Mouse (Mus musculus) heart, adult 2 months (tissue): ENCODE measurements at regions not wholly inside any gene's neighbourhood (a gene's known extent, or its start where the extent isn't known, plus 50 kb on each side); places are given as distances from the start of the nearest gene placed in this dataset.

Experiments
- DNase-seq, 2 experiments: peaks; one replicate each; pipeline ENCODE4 v3.0.0; 2021
- H3K27ac ChIP-seq: fragments of 200-600 bp; 2 replicates; pipeline ENCODE4 v1.8.1; 2022
- H3K27me3 ChIP-seq: fragments of 200-500 bp; 2 replicates; pipeline ENCODE4 v1.6.1; 2012; ENCODE audit warnings: mild to moderate bottlenecking, low read length, inconsistent platforms, mixed read lengths; ENCODE audit not compliant: control insufficient read depth, insufficient read depth
- H3K36me3 ChIP-seq: fragments of 200-500 bp; 2 replicates; pipeline ENCODE4 v1.6.1; 2012; ENCODE audit warnings: low read length, inconsistent platforms; ENCODE audit not compliant: control insufficient read depth, insufficient read depth
- H3K4me1 ChIP-seq: fragments of 200-500 bp; 2 replicates; pipeline ENCODE4 v1.6.1; 2011; ENCODE audit warnings: low read length; ENCODE audit not compliant: control insufficient read depth, insufficient read depth
- H3K4me3 ChIP-seq: fragments of 200-600 bp; 2 replicates; pipeline ENCODE4 v1.8.1; 2022
- H3K79me2 ChIP-seq: fragments of 200-500 bp; replicated peaks from 2 replicates; pipeline ENCODE4 v1.6.1; 2012; ENCODE audit warnings: mild to moderate bottlenecking, inconsistent platforms, low read length, moderate library complexity, mixed read lengths; ENCODE audit not compliant: control insufficient read depth, insufficient read depth
- H3K9ac ChIP-seq: fragments of 200-500 bp; 2 replicates; pipeline ENCODE4 v1.6.1; 2012; ENCODE audit warnings: low read depth, mild to moderate bottlenecking, control low read depth, inconsistent platforms, low read length, mixed read lengths
- CTCF ChIP-seq: fragments of 200-600 bp; IDR thresholded peaks from 2 replicates; pipeline ENCODE4 v1.8.1; 2022; ENCODE audit warnings: antibody characterized with exemption, mild to moderate bottlenecking, moderate library complexity
- EP300 ChIP-seq: fragments of 200-500 bp; IDR thresholded peaks from 2 replicates; pipeline ENCODE4 v1.6.1; 2011; ENCODE audit warnings: low read depth, low read length, control low read depth; ENCODE audit not compliant: insufficient read depth
- POLR2A ChIP-seq: fragments of 200-500 bp; IDR thresholded peaks from 2 replicates; pipeline ENCODE4 v1.6.1; 2011; ENCODE audit warnings: mild to moderate bottlenecking, low read depth, low read length, control low read depth; ENCODE audit not compliant: insufficient read depth
- WGBS: fragments of 180-500 bp; shearing (Covaris S2); methylation state at CpG from one replicate; pipeline ENCODE4 v1.1.7; 2018; 5-methylcytosine and 5-hydroxymethylcytosine counted together
- intact Hi-C: fragments of 180-260 bp; cut with DNase I; formaldehyde crosslinking; loops from one replicate; pipeline ENCODE4 v1.15.1; 2025

- intact Hi-C loops, result loop anchor here (1.0 to 5.0 kb wide), 3 partner anchors 89 to 323 kb away; partner anchors contain the start of gene Sox4
- peak overlapping the region; percentile 64 for H3K27ac ChIP-seq
- no peaks in the 10 kb centered on the region for H3K79me2 ChIP-seq
- H3K27me3 ChIP-seq, result no peaks in the 10 kb centered on the region
- DNase-seq, result peak; percentile 63 to 75
- no peak for TF ChIP-seq POLR2A
- peak; percentile 76; the same call in 1 of the 2 replicates for TF ChIP-seq EP300
- peak overlapping the region; percentile 16; the same call in 1 of the 2 replicates for H3K4me3 ChIP-seq
- H3K36me3 ChIP-seq, result no peaks in the 10 kb centered on the region
- peaks cover 11% of the 10 kb centered on the region for H3K4me1 ChIP-seq
- no peak overlapping the region for H3K9ac ChIP-seq
- 14% methylated on average over 9 of the region's 9 CpGs for WGBS
Measured at GRCm38 (mm10) chr13:28629431-28630331, 323.8 kb downstream of the Sox4 start.

- 62% methylated on average over 8 of the region's 8 CpGs for WGBS
- TF ChIP-seq POLR2A, result no peak
- no peak for TF ChIP-seq CTCF
- TF ChIP-seq EP300, result no peak
- intact Hi-C loops, result loop anchor here (1.0 to 5.0 kb wide), 3 partner anchors 90 to 324 kb away; partner anchors contain the start of gene Sox4
- H3K79me2 ChIP-seq, result no peaks in the 10 kb centered on the region
- H3K36me3 ChIP-seq, result no peaks in the 10 kb centered on the region
- peaks cover 11% of the 10 kb centered on the region for H3K4me1 ChIP-seq
- peak overlapping the region; percentile 28; the same call in 1 of the 2 replicates for H3K27ac ChIP-seq
- no peak overlapping the region for H3K9ac ChIP-seq
- DNase-seq, result no peak
- no peak overlapping the region for H3K4me3 ChIP-seq
- H3K27me3 ChIP-seq, result no peaks in the 10 kb centered on the region
Measured at GRCm38 (mm10) chr13:28628751-28629150, 324.8 kb downstream of the Sox4 start.

- H3K4me3 ChIP-seq, result no peak overlapping the region
- H3K4me1 ChIP-seq, result no peaks in the 10 kb centered on the region
- intact Hi-C loops, result no loop called here
- no peak overlapping the region for H3K9ac ChIP-seq
- no peak for TF ChIP-seq EP300
- TF ChIP-seq POLR2A, result no peak
- TF ChIP-seq CTCF, result no peak
- peak; percentile 29 to 43 for DNase-seq
- 41% methylated on average over 3 of the region's 3 CpGs for WGBS
- no peaks in the 10 kb centered on the region for H3K27me3 ChIP-seq
- H3K27ac ChIP-seq, result no peak overlapping the region
- H3K79me2 ChIP-seq, result no peaks in the 10 kb centered on the region
- H3K36me3 ChIP-seq, result no peaks in the 10 kb centered on the region
Measured at GRCm38 (mm10) chr13:28618961-28619360, 334.6 kb downstream of the Sox4 start.

- intact Hi-C loops, result no loop called here
- peak in 1 of 2 experiments; percentile 32 for DNase-seq
- TF ChIP-seq EP300 (no peak), CTCF (no peak)
- H3K36me3 ChIP-seq, result no peaks in the 10 kb centered on the region
- no peak overlapping the region for H3K4me3 ChIP-seq
- no peaks in the 10 kb centered on the region for H3K27me3 ChIP-seq
- 94% methylated on average over 4 of the region's 4 CpGs for WGBS
- no peaks in the 10 kb centered on the region for H3K4me1 ChIP-seq
- H3K9ac ChIP-seq, result no peak overlapping the region
- H3K27ac ChIP-seq, result no peak overlapping the region
- H3K79me2 ChIP-seq, result no peaks in the 10 kb centered on the region
Measured at GRCm38 (mm10) chr13:28617503-28617902, 336.0 kb downstream of the Sox4 start.

- Histone ChIP-seq H3K4me3 (no peak overlapping the region), H3K27me3 (no peaks in the 10 kb centered on the region), H3K9ac (no peak overlapping the region), H3K79me2 (no peaks in the 10 kb centered on the region), H3K36me3 (no peaks in the 10 kb centered on the region), H3K4me1 (no peaks in the 10 kb centered on the region), H3K27ac (no peak overlapping the region)
- intact Hi-C loops, result no loop called here
- TF ChIP-seq CTCF, result no peak
- no peak for TF ChIP-seq EP300
- no peak for TF ChIP-seq POLR2A
- 77% methylated on average over 9 of the region's 9 CpGs for WGBS
- DNase-seq, result no peak
Measured at GRCm38 (mm10) chr13:28616645-28617381, 336.7 kb downstream of the Sox4 start.
